Mouse (Mus musculus) cerebellum, postnatal 10 days (tissue): Measurements from ENCODE around the gene Mrpl50.
"Not testable (repeated sequence)": the region's sequence is repeated elsewhere in the genome, so short reads cannot be mapped to it uniquely, and the experiment has no call there.

Experiments
- DNase-seq, 2 experiments: peaks; one replicate each; pipeline ENCODE4 v3.0.0; 2021; ENCODE audit warnings: mixed read lengths in 2 of 2

The Mrpl50 gene

GRCm38 (mm10) chr4:49506386-49506785 is 14.5 kb downstream of the Mrpl50 start, which contains the start of gene Baat:
TSS of gene Baat (minus strand) at chr4:49506557.
- no peak for DNase-seq

GRCm38 (mm10) chr4:49503563-49503962 is 17.3 kb downstream of the Mrpl50 start:
- DNase-seq: no peak

- not testable (repeated sequence) for DNase-seq
Observed at GRCm38 (mm10) chr4:49485934-49486650, 34.8 kb downstream of the Mrpl50 start.

GRCm38 (mm10) chr4:49485442-49485841 is 35.5 kb downstream of the Mrpl50 start:
- DNase-seq: no peak

GRCm38 (mm10) chr4:49480896-49481295 is 40.0 kb downstream of the Mrpl50 start:
- no peak for DNase-seq

- no peak for DNase-seq
Observed at GRCm38 (mm10) chr4:49480104-49480760, 40.7 kb downstream of the Mrpl50 start.

GRCm38 (mm10) chr4:49479035-49479434 is 41.9 kb downstream of the Mrpl50 start:
- DNase-seq: not testable (repeated sequence)

- DNase-seq: peak; percentile 3 to 9
Observed at GRCm38 (mm10) chr4:49478118-49478877, 42.6 kb downstream of the Mrpl50 start.

- no peak for DNase-seq
Observed at GRCm38 (mm10) chr4:49474583-49474982, 46.3 kb downstream of the Mrpl50 start.

GRCm38 (mm10) chr4:49473435-49474100 is 47.3 kb downstream of the Mrpl50 start, which contains the start of gene Acnat1:
TSS of gene Acnat1 (minus strand) at chr4:49473912.
- DNase-seq: no peak

- DNase-seq: no peak
Observed at GRCm38 (mm10) chr4:49469435-49470151, 51.3 kb downstream of the Mrpl50 start.

- no peak for DNase-seq
Observed at GRCm38 (mm10) chr4:49467360-49467759, 53.5 kb downstream of the Mrpl50 start.
